Mouse (Mus musculus) urinary bladder, adult 18-20 months (tissue): Measurements from ENCODE around the gene Shtn1.
A peak's percentile ranks its signal among the peaks of the same experiment; 100 is the strongest.

Experiments
- DNase-seq, 2 experiments: peaks; one replicate each; pipeline ENCODE4 v3.0.0; 2022; ENCODE audit warnings: low spot score in 2 of 2, mixed read lengths in 2 of 2

Gene Shtn1

DNA sequence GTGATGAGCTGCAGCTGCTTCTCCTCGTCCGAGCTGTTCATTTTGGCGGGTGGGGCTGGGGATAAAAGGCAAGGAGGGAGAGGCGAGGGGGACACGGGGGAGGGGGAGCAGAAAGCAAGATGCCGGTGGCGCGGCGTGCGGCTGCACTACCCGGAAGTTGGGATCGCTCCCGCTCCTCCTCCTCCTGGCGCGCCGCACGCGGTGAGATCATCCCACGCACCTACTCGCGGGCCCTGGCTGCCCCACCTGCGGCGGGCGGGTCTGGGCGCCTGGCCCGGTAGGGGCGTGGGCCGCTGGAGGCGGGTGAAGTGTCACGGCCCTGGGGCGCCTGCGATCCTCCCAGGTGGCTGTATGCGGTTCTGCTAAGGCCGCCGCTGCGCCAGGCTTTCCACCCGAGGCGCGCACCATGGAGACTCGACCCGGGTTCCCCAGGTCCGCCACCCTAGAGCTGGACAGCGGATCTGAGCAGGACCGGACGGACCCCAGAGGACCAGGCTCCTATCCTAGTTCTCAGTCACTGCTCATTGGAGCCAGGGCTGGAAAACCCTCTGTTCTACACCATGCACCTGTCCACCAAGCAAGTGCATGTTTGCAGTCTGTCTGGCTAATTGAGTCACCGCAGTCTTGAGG, at the start of gene Shtn1:
Shtn1 (minus strand) TSS at position 629 of the 630 bp plus-strand sequence.
- DNase-seq, result peak; percentile 54 to 59

- DNase-seq, result no peak
Observed at GRCm38 (mm10) chr19:59114152-59114551, 38.3 kb upstream of the Shtn1 start.

DNA sequence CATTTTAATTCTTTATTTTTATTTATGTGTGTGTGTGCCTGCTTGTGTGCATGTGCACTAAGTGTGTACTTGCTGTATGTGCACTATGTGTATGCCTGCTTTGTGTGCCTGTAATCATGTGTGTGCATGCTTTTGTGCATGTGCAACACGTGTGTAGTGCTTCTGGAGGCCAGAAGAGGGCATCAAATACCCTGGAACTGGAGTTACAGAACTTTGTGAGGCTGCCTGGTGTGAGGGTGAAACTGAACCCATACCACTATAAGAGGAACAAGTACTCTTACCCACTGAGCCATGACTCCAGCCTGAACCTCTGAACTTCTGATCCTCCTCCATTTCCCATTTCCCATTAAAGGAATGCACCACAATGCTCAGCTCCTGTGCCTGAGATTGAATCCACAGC, 34.0 kb upstream of the Shtn1 start:
- DNase-seq, result no peak

- DNase-seq, result no peak
Observed at GRCm38 (mm10) chr19:59098315-59098714, 22.4 kb upstream of the Shtn1 start.

DNA sequence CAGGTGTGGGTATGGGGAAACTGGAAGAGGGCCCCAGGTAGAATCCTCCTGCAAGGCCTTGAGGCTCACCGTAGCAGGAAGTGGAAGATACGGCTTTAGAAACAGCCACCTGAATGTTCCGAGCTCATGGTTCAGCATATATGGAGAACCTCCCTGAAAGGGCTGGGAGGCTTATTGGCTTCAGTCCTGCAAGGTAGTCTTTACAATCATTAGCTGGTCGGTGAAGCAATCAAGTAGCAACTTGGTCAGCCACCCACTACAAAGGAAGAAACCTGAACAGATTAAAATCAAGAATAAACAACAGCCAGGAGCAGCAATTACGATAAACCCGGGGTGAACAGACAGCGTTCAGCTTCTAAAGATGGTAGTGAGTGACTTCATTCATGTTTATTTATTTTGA, 16.4 kb upstream of the Shtn1 start:
- no peak for DNase-seq

- DNase-seq, result no peak
Observed at GRCm38 (mm10) chr19:59090337-59090736, 14.4 kb upstream of the Shtn1 start.

- no peak for DNase-seq
Observed at GRCm38 (mm10) chr19:59084296-59084695, 8.4 kb upstream of the Shtn1 start.

DNA sequence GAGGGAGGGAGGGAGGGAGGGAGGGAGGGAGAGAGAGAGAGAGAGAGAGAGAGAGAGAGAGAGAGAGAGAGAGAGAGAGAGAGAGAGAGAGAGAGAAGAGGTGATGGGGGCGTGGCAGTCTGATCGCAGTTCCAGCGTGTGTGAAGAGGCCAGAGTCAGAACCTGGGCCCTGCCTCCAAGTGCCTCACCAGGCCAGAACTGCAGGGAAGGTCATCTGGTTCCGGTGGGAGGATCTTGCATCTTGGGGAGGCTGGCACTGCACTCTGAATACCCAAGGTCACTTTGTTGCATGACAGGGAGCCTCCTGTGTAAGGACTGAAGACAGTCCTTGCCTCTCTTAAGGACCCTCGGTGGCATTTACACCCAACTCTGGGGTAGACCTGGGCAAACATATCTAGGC, 231 bp upstream of the Shtn1 start:
- no peak for DNase-seq

DNA sequence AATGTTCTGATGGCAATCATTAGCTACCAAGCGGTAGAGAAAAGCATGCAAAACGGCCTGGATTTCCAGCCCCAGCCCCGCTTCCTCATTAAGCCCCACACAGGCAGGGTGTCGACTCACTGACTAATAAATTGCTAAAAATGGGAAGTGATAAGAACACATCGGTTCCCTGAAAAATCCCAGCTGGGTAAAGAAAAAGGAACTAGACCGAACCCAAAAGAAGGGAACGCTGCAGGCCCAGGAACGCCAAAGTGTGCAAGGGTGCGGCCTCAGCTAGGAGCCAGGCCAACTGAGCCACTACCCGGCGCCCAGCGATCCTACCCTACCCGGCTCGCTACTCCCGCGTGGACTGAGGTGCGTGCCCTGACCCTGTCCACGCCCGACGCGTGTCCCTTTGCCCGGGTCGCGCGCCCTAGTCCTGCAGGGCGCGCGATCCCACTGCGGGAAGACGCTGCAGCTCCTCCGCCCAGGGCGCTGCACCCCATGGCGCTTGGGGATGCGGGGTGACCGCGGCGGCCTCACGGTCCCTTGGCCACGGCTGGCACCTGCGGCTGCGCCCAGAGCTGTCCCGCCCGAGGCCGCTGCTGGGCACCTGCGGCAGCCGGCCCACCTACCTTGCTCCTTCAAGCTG, 944 bp downstream of the Shtn1 start:
- DNase-seq, result no peak

DNA sequence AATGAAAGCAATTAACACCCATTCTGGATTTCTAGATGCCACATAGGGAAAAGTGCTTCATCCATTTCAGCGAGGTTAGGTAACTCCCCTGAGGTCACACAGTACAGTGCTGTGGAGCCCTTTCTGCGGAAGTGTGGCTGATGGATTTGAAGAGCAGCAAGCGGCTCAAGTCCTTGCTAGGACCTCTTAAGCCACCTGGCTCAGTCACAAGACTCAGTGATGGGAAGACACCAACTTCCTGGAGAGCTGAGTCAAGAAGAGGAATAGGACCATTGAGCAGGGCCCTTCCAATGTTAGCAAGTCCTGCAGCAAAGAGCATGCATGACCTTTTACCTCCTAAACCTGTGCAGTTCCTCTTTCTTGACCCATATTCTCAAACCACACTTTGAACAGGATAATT, 1.5 kb downstream of the Shtn1 start:
- no peak for DNase-seq

DNA sequence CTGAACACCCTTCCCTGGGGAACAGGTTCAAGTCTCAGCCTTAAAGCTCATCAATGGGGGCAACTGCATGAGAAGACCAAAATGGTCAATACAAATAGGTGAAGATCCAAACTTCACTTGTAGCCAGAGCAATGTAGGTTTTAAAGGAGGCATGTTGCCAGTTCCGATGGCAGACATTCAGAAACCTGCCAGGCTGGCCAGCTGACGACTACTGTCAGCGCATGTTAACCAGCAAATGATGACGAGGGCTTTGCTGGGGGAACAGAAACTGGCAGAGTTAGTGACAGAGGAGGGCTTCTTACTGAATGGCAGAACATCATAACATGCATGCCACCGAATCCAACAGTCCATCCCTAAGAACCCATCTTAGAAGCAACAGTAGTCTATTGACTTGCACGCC, 2.9 kb downstream of the Shtn1 start:
- DNase-seq, result no peak

DNA sequence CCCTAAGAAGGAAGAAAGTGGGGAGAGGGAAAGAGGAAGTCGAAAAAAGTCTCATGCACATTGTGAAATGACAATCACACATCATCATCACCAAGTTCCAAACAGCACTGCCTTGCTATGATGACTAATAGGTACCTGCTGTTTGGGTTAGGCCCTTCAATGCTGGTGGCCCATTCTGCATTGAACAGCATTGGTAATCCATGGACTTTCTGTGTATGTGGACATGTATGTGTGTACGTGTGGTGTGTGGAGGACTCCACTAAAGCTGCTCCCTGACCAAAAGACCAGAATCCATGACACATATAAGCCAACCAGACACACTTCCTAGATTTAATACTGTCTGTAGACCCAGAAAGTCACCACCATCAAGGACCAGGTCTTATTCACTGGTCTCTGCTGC, 3.9 kb downstream of the Shtn1 start:
- no peak for DNase-seq

GRCm38 (mm10) chr19:59071396-59071795, 4.5 kb downstream of the Shtn1 start:
- DNase-seq, result no peak

DNA sequence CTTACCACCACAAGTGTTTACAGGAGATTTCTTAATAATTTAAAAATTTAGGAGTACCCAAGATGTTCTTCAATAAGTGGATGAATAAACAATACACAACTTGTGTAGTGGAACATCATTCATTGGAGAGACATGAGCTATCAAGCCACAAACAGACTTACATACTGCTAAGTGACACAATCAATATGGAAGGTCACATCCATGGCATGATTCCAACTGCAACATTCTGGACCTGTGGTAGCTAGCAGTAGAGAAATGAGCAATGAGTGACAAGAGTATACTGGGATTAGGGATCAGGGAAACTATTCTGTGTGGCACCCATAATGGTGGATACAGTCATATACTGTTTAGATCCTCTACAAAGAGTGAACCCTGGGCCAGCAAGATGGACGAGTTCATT, 8.2 kb downstream of the Shtn1 start:
- DNase-seq, result no peak

- DNase-seq, result no peak
Observed at GRCm38 (mm10) chr19:59066670-59067069, 9.2 kb downstream of the Shtn1 start.

DNA sequence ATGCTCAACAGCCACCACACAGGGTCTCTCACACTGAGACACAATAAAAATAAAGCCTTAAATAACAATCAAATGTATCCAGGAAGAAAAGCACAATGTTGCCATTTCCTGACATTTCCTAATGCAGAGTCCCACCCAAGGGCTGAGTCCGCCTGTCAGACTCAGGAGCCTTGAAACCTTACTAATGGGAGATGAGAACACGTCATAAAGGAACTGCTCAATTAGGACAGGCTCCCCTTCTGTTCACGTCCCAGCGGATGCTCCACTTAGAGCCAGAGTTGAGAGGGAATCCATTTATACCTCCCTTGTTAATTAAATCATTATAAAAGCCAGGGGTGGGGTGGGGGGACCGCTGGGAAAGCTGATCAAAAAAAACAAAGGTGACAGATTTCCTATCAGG, 9.8 kb downstream of the Shtn1 start:
- DNase-seq, result no peak

DNA sequence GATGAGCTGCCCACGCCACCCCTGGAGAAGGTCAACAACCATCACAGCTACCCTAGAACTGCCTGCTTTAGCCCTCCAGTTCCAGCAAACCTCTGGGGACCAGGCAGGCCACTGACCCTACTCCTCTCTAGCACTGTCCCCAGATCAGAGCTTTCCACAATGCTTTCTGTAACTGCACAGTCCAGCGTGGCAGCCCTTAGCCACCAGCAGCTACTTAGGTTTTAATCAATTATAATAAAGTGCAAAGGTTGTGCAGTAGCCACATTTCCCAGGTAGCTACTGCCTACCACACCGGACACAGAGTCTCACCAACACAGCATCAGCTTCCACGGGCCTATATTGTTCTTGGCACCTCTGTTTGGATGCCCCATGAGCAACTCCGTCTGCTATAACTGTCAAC, 11.3 kb downstream of the Shtn1 start:
- DNase-seq, result no peak

DNA sequence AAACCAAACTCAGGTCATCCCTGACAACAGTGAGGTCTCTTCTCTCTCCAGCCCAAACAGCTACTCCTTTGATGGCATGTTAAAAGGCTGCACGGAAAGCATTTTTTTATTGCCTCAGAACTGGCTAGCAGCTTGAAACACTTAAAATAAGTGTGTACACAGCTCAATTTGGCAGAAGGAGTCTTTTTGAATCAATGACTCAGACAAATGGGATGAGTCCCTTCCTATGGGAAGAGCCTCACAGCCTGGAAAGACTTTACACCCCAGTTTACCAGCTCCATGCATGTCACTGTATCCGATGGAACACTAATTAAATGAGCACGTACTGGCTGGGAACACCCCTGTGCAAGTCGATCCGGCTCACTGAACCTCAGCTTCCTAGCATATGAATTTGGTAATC, 12.3 kb downstream of the Shtn1 start:
- DNase-seq, result no peak

GRCm38 (mm10) chr19:59058105-59058504, 17.8 kb downstream of the Shtn1 start:
- DNase-seq, result no peak

- DNase-seq, result no peak
Observed at GRCm38 (mm10) chr19:59057366-59057765, 18.5 kb downstream of the Shtn1 start.

- no peak for DNase-seq
Observed at GRCm38 (mm10) chr19:59054632-59054951, 21.3 kb downstream of the Shtn1 start.

GRCm38 (mm10) chr19:59053931-59054631, 21.8 kb downstream of the Shtn1 start:
- DNase-seq, result no peak

DNA sequence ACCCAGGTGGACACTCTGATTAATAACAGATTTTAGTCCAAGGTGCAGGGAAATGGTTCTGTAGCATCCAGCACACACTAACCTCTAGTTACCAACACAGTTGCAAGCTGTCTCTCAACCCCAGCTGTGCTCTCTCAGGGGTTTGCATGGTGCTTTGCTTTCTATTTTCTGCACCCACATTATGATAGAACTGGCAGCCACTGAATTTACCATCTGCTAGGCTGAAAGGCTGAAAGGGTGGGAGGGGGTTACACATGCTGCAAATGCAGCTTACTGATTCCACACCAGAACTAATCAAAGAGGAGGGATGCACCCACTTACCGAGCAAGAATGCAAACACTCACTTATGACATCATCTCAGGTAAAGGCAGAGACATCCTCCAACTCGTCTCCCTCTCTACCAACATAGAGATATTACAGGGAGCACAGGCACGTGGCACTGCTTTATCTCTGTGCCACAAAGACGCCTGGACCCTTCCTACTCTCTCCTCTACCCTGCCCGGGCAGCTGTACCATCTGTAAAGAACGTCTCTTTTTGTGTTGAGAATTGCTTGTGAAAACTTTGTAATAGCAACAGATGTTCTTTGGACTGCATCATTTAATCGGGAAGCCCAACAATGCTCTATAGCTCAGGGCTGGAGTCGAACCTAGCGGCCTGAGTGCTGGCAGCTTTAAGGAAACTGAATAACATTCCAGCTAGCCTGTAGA, 23.0 kb downstream of the Shtn1 start:
- no peak for DNase-seq
